Mouse (Mus musculus) G1E (cell line): ENCODE measurements around the gene Supt3. TPM values are rescaled to one million over a fixed set of nuclear protein-coding genes. Genes with fewer than 3 reads are reported as not detected.

Source experiments
- ATAC-seq: 2 replicates; pipeline ENCODE4 v1.8.0; 2016; ENCODE audit warnings: mild to moderate bottlenecking; ENCODE audit not compliant: insufficient number of reproducible peaks, poor library complexity, low FRiP score, severe bottlenecking; ENCODE audit errors: extremely low read depth
- DNase-seq: peaks from one replicate; pipeline ENCODE4 v3.0.0; 2012; ENCODE audit warnings: low spot score
- H3K27me3 ChIP-seq: 2 replicates; pipeline ENCODE4 v1.6.1; 2012; ENCODE audit warnings: mild to moderate bottlenecking, low read length, inconsistent platforms; ENCODE audit not compliant: insufficient read depth
- H3K36me3 ChIP-seq: replicated peaks from 2 replicates; pipeline ENCODE3; 2012; ENCODE audit warnings: mild to moderate bottlenecking, inconsistent platforms
- H3K4me1 ChIP-seq: 2 replicates; pipeline ENCODE4 v1.6.1; 2012; ENCODE audit warnings: low read depth, low read length, inconsistent platforms, mixed read lengths; ENCODE audit not compliant: insufficient read depth
- H3K4me3 ChIP-seq: 2 replicates; pipeline ENCODE4 v1.5.1; 2012; ENCODE audit warnings: low read depth, mild to moderate bottlenecking, inconsistent platforms, low read length, moderate library complexity, mixed read lengths
- H3K9me3 ChIP-seq: replicated peaks from 2 replicates; pipeline ENCODE4 v1.6.1; 2012; ENCODE audit warnings: inconsistent platforms
- CTCF ChIP-seq: IDR thresholded peaks from 2 replicates; pipeline ENCODE4 v1.5.1; 2012; ENCODE audit warnings: low read depth, low read length, inconsistent platforms, mixed read lengths
- GATA1 ChIP-seq: IDR thresholded peaks from 2 replicates; pipeline ENCODE4 v1.6.1; 2012; ENCODE audit warnings: borderline replicate concordance, low read length, inconsistent platforms, mixed read lengths
- GATA2 ChIP-seq: IDR thresholded peaks from 2 replicates; pipeline ENCODE4 v1.6.1; 2012; ENCODE audit warnings: low read depth, low read length, inconsistent platforms, borderline replicate concordance
- POLR2AphosphoS5 ChIP-seq: IDR thresholded peaks from 2 replicates; pipeline ENCODE4 v1.6.1; 2012; ENCODE audit warnings: low read depth, low read length, inconsistent platforms; ENCODE audit not compliant: insufficient replicate concordance
- TAL1 ChIP-seq: conservative IDR thresholded peaks from 2 replicates; pipeline ENCODE4 v1.6.1; 2012; ENCODE audit warnings: low read depth, low read length, inconsistent platforms, mixed read lengths
- polyA plus RNA-seq: library from polyadenylated mRNA; stranded (reverse); fragments of >175 nt; gene quantifications from 2 replicates; pipeline ENCODE4 v1.2.3, GENCODE M21; 2012
- total RNA-seq, 2 experiments: library from RNA; stranded (forward) in 1 of 2; stranded (reverse) in 1 of 2; fragments of 200-1000 nt in 1 of 2; fragments of >200 nt in 1 of 2; fragmentation: Nextera tagmentation in 1 of 2; gene quantifications; 2 replicates each; pipeline ENCODE4 v1.2.3; 2014 to 2017

Gene Supt3
- total and polyA plus RNA-seq, 3 experiments, result 4.8 to 25.4 (median 8.9) TPM

DNA sequence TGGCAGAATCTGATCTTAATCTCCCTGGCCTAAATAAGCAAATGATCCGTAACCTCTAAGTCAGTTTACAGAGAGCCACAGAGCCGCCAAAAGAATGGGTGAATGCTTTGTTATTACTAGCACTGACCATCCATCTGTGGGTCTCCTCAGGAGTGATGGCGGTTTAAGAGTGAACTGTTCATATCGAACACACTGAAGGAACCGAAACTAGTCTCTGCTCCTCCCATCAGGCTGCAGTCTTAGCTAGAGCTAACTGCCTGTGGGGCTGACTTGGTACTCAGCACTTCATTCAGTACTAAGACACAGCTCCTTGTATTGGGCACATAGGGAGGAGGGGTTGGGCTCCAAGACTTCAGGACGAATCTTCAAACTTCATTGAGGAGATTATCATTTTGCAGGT, 280.8 kb downstream of the Supt3 start:
- Histone ChIP-seq H3K4me3 (no peak overlapping the region), H3K9me3 (no peaks in the 10 kb centered on the region), H3K4me1 (no peaks in the 10 kb centered on the region), H3K36me3 (no peaks in the 10 kb centered on the region), H3K27me3 (no peaks in the 10 kb centered on the region)
- TF ChIP-seq GATA2 (no peak), CTCF (no peak), POLR2AphosphoS5 (no peak), TAL1 (no peak), GATA1 (no peak)
- DNase-seq (no peak), ATAC-seq (no peak)

DNA sequence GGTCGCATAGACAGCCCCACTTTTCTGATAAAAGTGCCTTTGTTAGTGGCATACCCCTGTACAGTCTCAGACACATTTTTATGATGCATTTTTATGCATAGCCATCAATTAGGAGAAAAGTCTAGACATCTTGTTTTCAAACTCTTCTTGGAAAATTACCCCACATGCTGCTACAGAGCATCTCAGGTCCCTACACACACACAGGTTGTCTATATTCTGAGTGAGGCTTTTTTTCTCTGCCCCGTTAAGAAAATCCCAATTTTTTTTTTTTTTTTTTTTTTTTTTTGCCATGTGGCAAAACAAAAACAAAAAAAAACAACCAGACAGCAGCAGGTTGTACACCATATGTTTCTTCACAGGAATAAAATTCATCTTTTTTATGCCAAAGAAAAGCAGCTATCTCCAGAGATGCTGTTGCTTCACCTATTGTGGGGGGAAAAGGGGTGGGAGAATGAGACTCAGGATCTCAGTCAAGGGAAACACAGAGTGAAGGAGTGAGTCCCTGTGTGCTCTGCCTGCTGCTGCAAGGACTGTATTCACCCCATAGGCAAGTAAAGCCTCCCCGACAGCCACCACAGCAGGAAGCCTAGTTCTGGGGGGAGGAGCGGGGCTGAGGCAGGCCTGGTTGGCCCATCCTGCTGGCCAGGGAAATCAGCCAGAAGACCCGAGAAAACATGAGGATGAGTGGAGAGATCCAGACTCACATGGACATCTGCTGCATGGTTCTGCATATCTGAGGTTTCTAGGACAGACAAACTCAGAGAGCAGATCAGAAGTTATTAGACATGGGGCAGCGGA, 281.8 kb downstream of the Supt3 start:
- Histone ChIP-seq H3K9me3 (no peaks in the 10 kb centered on the region), H3K36me3 (no peaks in the 10 kb centered on the region), H3K4me1 (no peaks in the 10 kb centered on the region), H3K4me3 (no peak overlapping the region), H3K27me3 (no peaks in the 10 kb centered on the region)
- TF ChIP-seq GATA1, result no peak
- TF ChIP-seq CTCF, result no peak
- no peak for TF ChIP-seq POLR2AphosphoS5
- TF ChIP-seq TAL1, result no peak
- no peak for TF ChIP-seq GATA2
- no peak for DNase-seq
- no peak for ATAC-seq

DNA sequence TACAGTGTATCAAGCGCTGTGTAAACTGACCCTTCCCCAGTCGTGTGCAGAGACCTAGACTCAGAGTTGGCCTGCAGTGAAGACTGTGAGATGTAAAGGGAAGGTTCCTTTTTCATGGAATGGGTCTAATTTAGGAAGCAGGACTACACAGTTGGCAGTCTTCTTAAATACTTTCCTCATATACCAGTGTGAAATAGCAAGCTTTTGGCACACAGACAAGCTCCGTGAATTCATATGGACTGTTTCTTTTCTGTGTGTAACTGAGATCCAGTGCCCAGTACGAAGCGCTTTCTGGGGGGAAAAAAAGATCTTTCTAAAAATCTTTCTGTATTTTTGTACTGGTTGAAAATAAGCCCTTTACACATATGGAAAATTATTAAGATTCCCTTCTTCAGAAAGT, 286.8 kb downstream of the Supt3 start:
- TF ChIP-seq GATA2, result no peak
- TF ChIP-seq CTCF, result no peak
- no peak for TF ChIP-seq GATA1
- TF ChIP-seq POLR2AphosphoS5, result no peak
- TF ChIP-seq TAL1, result no peak
- DNase-seq (no peak), ATAC-seq (no peak)
- Histone ChIP-seq H3K36me3 (no peaks in the 10 kb centered on the region), H3K4me3 (no peak overlapping the region), H3K9me3 (no peaks in the 10 kb centered on the region), H3K27me3 (no peaks in the 10 kb centered on the region), H3K4me1 (no peaks in the 10 kb centered on the region)

DNA sequence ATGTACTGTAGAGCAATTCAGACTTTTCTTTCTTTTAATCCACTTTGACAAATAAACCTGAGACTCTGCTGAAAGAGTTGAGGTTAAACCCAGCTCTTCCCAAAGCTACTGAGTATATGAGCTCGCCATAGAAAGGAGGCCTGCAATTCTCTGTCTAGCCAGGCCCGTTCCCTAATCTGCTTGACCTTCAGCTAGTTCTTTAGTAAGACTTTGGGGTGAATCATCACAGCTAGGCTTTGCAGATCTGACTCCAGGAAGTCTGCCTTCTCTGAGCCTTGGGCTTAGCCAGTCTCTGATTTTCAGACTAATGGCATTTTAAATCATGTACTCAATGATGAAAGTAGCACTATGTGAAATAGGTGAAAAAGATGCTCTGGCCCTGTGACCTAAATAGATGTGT, 288.5 kb downstream of the Supt3 start:
- Histone ChIP-seq H3K27me3 (no peaks in the 10 kb centered on the region), H3K36me3 (no peaks in the 10 kb centered on the region), H3K4me3 (no peak overlapping the region), H3K4me1 (no peaks in the 10 kb centered on the region), H3K9me3 (no peaks in the 10 kb centered on the region)
- DNase-seq (no peak), ATAC-seq (no peak)
- TF ChIP-seq GATA2, result no peak
- no peak for TF ChIP-seq TAL1
- no peak for TF ChIP-seq POLR2AphosphoS5
- no peak for TF ChIP-seq GATA1
- no peak for TF ChIP-seq CTCF

DNA sequence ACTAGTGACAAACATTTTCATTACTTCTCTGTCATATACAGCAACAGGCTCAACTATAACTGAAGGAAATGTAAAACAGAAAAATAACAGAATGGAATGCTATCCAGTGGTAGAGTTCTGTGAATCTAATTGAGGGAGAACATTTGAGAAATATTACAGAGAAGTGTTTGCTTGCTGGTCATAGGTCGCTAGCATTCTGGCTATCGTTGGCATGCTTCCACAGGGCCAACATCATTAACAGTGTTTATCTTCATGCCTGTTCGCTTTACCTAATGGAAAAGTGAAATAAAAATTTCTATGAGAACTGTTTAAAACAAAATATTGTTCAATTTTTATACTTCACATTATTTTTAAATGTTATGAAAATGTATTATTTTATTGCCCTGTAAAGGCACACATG, 290.5 kb downstream of the Supt3 start:
- TF ChIP-seq GATA1 (no peak), TAL1 (no peak), POLR2AphosphoS5 (no peak), GATA2 (no peak), CTCF (no peak)
- Histone ChIP-seq H3K4me1 (no peaks in the 10 kb centered on the region), H3K27me3 (no peaks in the 10 kb centered on the region), H3K9me3 (no peaks in the 10 kb centered on the region), H3K36me3 (no peaks in the 10 kb centered on the region), H3K4me3 (no peak overlapping the region)
- DNase-seq (no peak), ATAC-seq (no peak)

DNA sequence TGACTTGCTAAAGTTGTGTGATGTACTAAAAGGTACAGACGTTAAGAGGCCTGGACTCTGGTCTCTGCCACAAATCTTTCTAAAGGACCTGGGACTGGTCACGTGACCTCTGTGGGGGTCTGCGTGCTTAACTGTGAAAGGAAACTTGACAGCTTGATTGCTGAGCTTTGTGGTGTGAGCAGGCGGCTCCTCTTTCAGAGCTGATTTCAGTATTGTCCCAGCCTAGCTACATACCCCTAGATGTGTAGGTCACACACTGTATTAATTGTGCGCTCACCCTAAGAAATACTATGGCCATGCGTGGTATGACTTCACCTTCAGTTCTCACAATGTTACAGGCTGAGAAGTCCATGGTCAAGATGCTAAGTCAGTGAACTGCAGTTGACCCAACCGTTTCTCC, 291.4 kb downstream of the Supt3 start:
- no peaks in the 10 kb centered on the region for H3K4me1 ChIP-seq
- no peak for ATAC-seq
- no peak overlapping the region for H3K4me3 ChIP-seq
- H3K9me3 ChIP-seq, result no peaks in the 10 kb centered on the region
- no peaks in the 10 kb centered on the region for H3K36me3 ChIP-seq
- H3K27me3 ChIP-seq, result no peaks in the 10 kb centered on the region
- TF ChIP-seq GATA2, result no peak
- TF ChIP-seq GATA1, result no peak
- TF ChIP-seq POLR2AphosphoS5, result no peak
- DNase-seq, result no peak
